Mouse (Mus musculus) heart, embryonic 15.5 days (tissue): Measurements from ENCODE around the gene Gm6685. TPM values are rescaled to one million over a fixed set of nuclear protein-coding genes. Genes with fewer than 3 reads are reported as not detected.

ENCODE experiments used
- ATAC-seq: fragments of 200-750 bp; cut with Nextera tagmentation; replicated peaks from 2 replicates; pipeline ENCODE4 v1.8.0; 2017; ENCODE audit warnings: low read depth, moderate TSS enrichment; ENCODE audit not compliant: insufficient number of reproducible peaks, insufficient read depth, low FRiP score
- H3K27ac ChIP-seq: fragments of 300-500 bp; sonication (generic); 2 replicates; pipeline ENCODE4 v1.5.1; 2015; ENCODE audit warnings: mild to moderate bottlenecking, inconsistent platforms
- H3K27me3 ChIP-seq: fragments of 300-500 bp; sonication (generic); 2 replicates; pipeline ENCODE4 v1.6.1; 2015; ENCODE audit warnings: inconsistent platforms
- H3K36me3 ChIP-seq: fragments of 300-500 bp; sonication (generic); 2 replicates; pipeline ENCODE4 v1.6.1; 2015; ENCODE audit warnings: mild to moderate bottlenecking, inconsistent platforms
- H3K4me1 ChIP-seq: fragments of 300-500 bp; sonication (generic); replicated peaks from 2 replicates; pipeline ENCODE4 v1.6.1; 2015; ENCODE audit warnings: inconsistent platforms
- H3K4me2 ChIP-seq: fragments of 300-500 bp; sonication (generic); 2 replicates; pipeline ENCODE4 v1.6.1; 2015; ENCODE audit warnings: inconsistent platforms, mild to moderate bottlenecking, moderate library complexity
- H3K4me3 ChIP-seq: fragments of 300-500 bp; sonication (generic); 2 replicates; pipeline ENCODE4 v1.5.1; 2015; ENCODE audit warnings: mild to moderate bottlenecking, inconsistent platforms
- H3K9ac ChIP-seq: fragments of 300-500 bp; sonication (generic); 2 replicates; pipeline ENCODE4 v1.6.1; 2015; ENCODE audit warnings: mild to moderate bottlenecking, inconsistent platforms
- H3K9me3 ChIP-seq: fragments of 300-500 bp; sonication (generic); replicated peaks from 2 replicates; pipeline ENCODE4 v1.6.1; 2016; ENCODE audit warnings: inconsistent platforms
- WGBS: fragments of 180-500 bp; shearing (Covaris S2); methylation state at CpG from one replicate; pipeline ENCODE4 v1.1.7; 2015; ENCODE audit warnings: mixed read lengths; 5-methylcytosine and 5-hydroxymethylcytosine counted together
- polyA plus RNA-seq: library from polyadenylated mRNA; unstranded; fragments of >200 nt; fragmentation: Nextera tagmentation; extraction: Ambion mirVana; gene quantifications from 2 replicates; pipeline ENCODE4 v1.2.1, GENCODE M21; 2015

Gm6685 gene
- polyA plus RNA-seq, 1 experiment from 2014 or later: not detected

GRCm38 (mm10) chr11:28290440-28290839 lies 49.2 kb downstream of the Gm6685 start:
- Histone ChIP-seq H3K4me3 (no peak overlapping the region), H3K9me3 (no peaks in the 10 kb centered on the region), H3K4me2 (no peak overlapping the region), H3K36me3 (no peaks in the 10 kb centered on the region), H3K27me3 (no peaks in the 10 kb centered on the region), H3K4me1 (no peaks in the 10 kb centered on the region), H3K27ac (no peak overlapping the region), H3K9ac (no peak overlapping the region)
- WGBS: 76% methylated on average over 1 of the region's 1 CpGs
- ATAC-seq: no peak

Other genes with a start within 250 kb of the Gm6685 start
- gene Ccdc85a, start 244.5 kb upstream of the Gm6685 start, polyA plus RNA-seq: 1.0 and 1.2 TPM in 2 replicates